Mouse (Mus musculus) testis, adult 2 months (tissue): ENCODE data around the gene Palld.

ENCODE experiments used
- CTCF ChIP-seq: fragments of 200-500 bp; IDR thresholded peaks from 2 replicates; pipeline ENCODE4 v1.5.1; 2012; ENCODE audit warnings: low read depth, mild to moderate bottlenecking, inconsistent platforms, low read length, moderate library complexity; ENCODE audit not compliant: control insufficient read depth, insufficient read depth, insufficient replicate concordance
- POLR2A ChIP-seq: fragments of 200-500 bp; IDR thresholded peaks from 2 replicates; pipeline ENCODE4 v1.6.1; 2012; ENCODE audit warnings: low read depth, mild to moderate bottlenecking, inconsistent platforms, low read length, moderate library complexity; ENCODE audit not compliant: control insufficient read depth

GRCm38 (mm10) chr8:61782931-61783491 lies 119.5 kb downstream of the Palld start:
- no peak for TF ChIP-seq POLR2A
- no peak for TF ChIP-seq CTCF
